Mouse (Mus musculus) frontal cortex, postnatal 10 days (tissue): ENCODE results near the gene Zfp467.

Experiments
- DNase-seq, 2 experiments: peaks; one replicate each; pipeline ENCODE4 v3.0.0; 2022; ENCODE audit warnings: low spot score in 2 of 2, mixed read lengths in 1 of 2

Zfp467 gene

DNA sequence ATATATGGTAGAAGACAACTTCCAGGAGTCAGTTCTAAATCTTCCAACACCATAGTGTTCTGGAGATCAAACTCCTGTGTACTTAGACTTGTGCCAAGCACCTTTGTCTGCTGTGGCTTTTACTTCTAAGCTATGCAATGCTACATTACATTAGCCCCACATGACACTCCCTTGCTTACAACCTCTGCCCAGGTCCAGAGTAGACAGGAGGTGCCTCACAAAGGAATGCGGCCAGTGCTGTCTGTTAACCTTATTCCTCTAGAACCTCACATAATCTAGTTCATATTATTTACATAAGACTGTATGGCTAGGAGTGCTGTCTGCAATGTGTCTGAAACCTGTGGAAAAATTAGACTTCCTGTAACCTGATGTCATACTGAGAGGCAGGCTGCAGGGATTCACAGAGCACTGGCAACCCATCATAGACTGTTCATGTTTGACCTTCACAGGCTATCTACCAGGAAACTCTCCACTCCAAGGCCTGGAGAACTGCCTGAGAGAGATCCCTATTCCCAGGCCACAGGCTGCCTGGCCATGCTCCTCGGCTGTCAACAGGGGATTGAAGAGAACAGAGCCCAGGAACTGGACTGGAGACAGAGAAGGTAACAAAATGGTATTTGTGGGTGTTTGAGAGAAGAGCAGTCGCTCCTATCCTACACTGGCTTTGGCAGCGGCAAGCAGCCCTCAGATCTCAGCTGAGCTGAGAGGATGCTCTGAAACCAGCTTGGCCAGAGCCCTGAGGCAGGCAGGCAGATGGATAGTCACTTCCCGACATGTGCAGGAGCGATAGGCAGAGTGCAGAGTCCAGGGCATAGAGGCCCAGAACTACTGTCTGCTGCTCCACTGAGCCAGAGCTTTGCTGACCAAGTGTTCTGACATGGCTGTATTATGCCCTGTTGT, 34.2 kb downstream of the Zfp467 start:
- DNase-seq: no peak

DNA sequence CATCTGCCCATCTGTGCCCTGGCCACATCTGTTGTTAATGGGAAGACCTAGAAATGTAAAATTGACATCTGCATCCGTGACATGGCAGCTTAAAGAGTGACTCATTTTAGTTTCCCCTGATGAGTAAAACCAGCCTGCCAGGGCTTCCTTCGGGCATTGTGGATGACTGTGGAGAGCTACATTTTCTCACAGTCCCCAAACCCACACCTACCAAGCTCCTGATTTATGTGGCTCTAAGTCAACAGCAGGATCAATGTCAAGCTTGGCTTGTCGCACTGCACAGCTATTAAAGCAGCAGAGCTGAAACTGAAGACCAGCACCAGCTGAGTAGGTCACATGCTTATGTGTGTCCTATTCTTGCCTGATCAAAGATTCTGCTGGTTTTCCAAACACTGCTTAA, 35.1 kb downstream of the Zfp467 start:
- no peak for DNase-seq

GRCm38 (mm10) chr6:48409726-48410343, 35.8 kb downstream of the Zfp467 start:
- DNase-seq: peak in 1 of 2 experiments; percentile 2

GRCm38 (mm10) chr6:48404071-48404470, 41.6 kb downstream of the Zfp467 start:
- DNase-seq: no peak

DNA sequence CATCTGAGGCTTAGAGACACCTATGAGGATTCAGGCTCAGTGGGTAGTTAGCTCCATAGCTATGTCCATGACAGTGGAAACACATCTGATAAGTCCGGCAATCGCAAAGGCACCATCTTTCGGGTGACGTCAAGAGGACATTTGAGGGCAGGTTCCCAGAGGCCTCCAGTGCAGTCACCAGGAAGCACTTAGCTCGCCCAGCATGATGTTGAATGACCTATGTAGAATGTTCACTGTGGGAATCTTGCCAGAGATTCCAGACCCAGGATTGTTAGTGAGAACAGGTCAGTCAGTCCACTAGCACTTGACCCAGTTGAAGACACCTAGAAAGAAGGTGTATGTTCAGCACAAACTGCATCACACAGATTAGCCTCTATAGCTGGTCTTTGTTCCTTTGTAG, 45.7 kb downstream of the Zfp467 start:
- DNase-seq: no peak

GRCm38 (mm10) chr6:48397336-48397735, 48.3 kb downstream of the Zfp467 start:
- no peak for DNase-seq

- DNase-seq: no peak
These were observed 48.9 kb downstream of the Zfp467 start for GRCm38 (mm10) chr6:48396686-48397085.

DNA sequence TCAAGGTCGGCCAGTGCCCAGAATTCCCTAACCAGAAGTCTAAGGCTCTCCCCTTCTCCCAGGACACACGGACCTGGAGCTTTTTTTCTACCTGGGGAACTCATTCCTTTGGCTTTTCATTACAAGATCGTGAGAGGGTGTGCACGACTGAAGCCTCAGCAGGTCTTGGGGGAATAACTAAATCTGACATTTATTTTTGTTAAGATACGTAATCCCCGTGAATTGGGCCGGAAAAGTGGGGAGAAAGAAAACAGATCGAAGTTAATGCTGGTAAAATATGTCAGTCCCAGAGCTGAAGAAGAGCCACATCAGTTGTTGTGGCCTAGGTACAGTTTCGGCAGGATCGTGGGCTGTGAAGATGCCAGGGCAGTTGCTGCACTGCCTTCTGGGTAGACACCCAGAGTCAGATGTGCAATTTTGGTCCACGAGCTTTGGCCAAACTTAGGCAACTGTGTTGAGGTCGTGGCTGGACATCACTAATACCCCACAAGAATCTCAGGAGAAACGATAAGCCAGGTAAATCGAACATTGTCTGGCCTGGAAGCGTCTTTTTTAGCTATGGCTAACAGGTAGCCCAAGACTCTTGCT, 49.5 kb downstream of the Zfp467 start:
- DNase-seq: no peak

GRCm38 (mm10) chr6:48395105-48396007, 50.3 kb downstream of the Zfp467 start, which contains the start of gene Krba1:
Gene Krba1 (plus strand): TSS chr6:48395586.
- DNase-seq: peak; percentile 80 to 87

DNA sequence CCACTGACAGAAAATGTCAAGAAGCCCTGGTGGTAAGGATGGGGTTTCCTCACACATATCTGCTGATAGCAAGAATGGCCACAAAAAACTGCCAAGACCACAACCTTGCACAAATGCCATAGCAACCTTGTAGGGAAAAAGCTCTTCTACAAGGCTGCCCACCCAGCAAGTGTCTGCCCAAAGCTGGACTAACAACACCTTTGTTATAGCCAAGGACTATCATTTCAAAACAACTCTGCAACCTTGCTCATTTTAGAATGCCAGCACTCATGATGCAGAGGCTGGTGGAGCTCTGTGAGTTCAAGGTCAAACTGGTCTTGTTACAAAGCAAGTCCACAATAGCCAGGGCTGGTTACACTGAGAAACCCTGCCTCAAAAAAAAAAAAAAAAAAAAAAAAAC, 51.8 kb downstream of the Zfp467 start:
- DNase-seq: no peak

DNA sequence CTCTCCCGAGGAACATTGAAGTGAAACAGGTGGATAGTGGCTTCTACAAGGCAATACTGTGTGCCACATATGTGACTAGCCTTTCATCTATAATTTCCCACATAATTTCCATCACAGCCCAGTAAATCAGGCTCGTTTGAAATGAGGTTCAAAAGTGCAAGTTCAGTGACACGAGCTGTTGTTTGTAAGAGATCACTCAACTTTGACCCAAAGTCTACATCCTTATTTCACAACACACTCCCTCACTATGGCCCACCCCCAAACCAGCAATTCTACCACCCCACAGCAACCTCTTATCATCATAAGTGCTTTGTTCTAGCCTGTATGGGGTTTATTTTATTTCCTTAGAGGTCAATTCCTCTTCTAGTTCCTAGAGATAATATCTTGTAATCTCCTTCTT, 57.4 kb downstream of the Zfp467 start:
- DNase-seq: no peak
